Mouse (Mus musculus) urinary bladder, postnatal 10 days (tissue): ENCODE results near the gene Slc39a2.
"Not testable (repeated sequence)": the region's sequence is repeated elsewhere in the genome, so short reads cannot be mapped to it uniquely, and the experiment has no call there.

ENCODE experiments used
- DNase-seq: peaks from one replicate; pipeline ENCODE4 v3.0.0; 2022; ENCODE audit warnings: low spot score

Gene Slc39a2

GRCm38 (mm10) chr14:51892191-51892939, at the start of gene Slc39a2:
TSS of gene Slc39a2 (plus strand) at chr14:51892889.
- DNase-seq, result no peak

DNA sequence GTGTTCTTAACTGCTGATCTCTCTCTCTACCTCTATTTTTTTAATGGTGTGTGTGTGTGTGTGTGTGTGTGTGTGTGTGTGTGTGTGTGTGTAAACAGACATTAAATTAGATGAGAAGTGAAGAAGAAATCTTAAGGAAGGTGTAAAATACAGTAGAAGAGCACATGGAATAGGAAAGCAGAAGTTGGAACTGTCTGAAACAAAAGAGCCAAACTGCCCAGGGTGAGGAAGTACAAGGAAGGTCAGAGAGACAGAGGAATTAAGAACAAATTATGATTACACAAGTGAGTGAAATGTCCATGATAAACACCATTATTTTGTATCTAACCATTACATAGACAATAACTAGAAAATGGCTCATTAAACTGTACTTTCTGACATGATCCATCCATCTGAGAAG, 48.8 kb upstream of the Slc39a2 start:
- DNase-seq, result no peak

DNA sequence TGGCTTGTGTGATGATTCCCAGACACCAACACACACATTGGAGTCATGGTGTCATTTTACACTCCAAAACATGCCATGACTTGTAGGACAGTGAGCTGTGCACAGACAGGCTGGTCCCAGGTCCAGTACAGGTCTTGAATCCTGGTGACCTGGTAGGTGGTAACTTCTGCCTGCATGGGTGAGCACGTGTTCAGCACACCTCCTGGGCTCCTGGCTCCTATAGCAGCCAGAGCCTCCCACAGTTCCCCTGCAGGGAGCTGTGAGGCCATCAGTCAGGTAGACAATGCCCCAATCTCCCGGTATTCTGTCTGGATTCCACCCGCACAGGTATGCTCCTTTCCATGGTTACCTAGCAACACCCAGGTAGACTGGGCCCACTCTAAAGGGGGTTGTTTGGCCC, 46.1 kb upstream of the Slc39a2 start:
- DNase-seq, result no peak

DNA sequence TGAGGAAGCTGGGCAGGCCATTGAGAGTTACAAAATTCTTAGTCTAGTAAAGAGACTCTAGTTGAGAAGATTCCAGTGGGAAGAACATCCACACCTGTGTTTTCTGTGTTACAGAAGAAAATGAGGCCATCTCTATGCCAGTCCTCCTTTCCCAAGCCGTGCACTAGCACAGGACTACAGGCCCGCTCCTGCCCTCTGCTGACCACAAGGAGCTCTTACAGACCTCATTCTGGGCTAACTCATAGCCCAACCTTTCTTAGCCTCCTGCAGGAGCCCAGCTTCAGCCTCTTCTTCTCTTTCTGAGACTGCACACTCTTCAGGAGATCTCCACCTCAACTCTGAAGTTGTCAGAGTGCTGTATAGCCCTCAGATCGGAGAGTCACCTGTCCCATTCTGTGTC, 41.7 kb upstream of the Slc39a2 start:
- not testable (repeated sequence) for DNase-seq

GRCm38 (mm10) chr14:51853399-51853798, 39.3 kb upstream of the Slc39a2 start, which contains the start of gene Ear6:
TSS of gene Ear6 (plus strand) at chr14:51853699.
- DNase-seq, result no peak

- not testable (repeated sequence) for DNase-seq
Measured at GRCm38 (mm10) chr14:51855280-51855679, 37.4 kb upstream of the Slc39a2 start.

DNA sequence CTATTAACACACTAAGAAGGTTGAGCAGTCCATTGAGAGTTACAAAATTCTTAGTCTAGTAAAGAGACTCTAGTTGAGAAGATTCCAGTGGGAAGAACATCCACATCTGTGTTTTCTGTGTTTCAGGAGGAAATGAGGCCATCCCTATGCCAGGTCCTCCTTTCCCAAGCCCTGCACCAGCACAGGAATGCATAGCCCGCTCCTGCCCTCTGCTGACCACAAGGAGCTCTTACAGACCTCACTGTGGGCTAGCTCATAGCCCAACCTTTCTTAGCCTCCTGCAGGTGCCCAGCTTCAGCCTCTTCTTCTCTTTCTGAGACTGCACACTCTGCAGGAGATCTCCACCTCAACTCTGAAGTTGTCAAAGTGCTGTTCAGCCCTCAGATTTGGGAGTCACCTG, 29.1 kb upstream of the Slc39a2 start:
- DNase-seq, result not testable (repeated sequence)

- DNase-seq, result no peak
Measured at GRCm38 (mm10) chr14:51870756-51871155, 21.9 kb upstream of the Slc39a2 start.

GRCm38 (mm10) chr14:51871741-51872140, 20.9 kb upstream of the Slc39a2 start:
- no peak for DNase-seq

DNA sequence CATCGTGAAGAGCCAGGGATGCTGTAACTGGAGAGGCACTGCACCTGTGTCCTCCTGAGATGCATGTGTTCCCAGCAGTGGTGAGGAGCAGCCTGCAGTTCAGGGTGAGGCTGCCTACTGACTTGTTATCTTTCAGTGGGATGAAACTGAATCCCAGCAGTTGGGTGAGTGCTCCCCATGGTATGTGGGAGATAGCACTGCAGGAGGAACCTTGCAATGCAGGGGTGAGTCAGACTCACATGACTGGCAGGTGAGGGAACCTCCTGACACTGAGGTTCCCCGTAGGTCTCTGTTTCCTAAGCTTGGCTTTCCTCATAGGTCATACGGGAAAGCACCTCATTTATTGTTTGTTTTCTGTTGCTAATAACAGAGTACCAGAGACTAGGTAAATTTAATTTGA, 15.2 kb upstream of the Slc39a2 start:
- no peak for DNase-seq

- peak; percentile 53 for DNase-seq
Measured at GRCm38 (mm10) chr14:51883527-51884030, 9.1 kb upstream of the Slc39a2 start.

- DNase-seq, result no peak
Measured at GRCm38 (mm10) chr14:51884031-51884544, 8.6 kb upstream of the Slc39a2 start.

GRCm38 (mm10) chr14:51884598-51885331, 7.9 kb upstream of the Slc39a2 start, which contains the start of gene Mettl17:
TSS of gene Mettl17 (plus strand) at chr14:51884842.
- DNase-seq, result peak; percentile 80

DNA sequence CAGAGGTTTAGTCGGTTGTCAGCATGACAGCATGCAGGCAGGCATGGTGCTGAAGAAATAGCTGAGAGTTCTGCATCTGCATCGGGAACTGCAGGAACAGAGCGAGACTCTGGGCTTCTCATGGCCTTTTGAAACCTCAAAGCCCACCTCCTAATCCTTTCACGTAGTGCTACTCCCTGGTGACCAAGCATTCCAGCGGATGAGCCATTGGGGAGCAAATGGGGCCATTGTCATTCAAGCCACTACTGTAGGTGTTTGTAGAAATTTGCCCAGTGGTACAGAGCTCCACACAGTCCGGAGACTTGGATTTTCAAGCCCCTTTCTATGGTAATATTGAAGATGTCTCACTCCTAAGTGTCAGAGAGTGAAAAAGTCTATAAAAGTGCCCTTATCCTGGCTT, 6.6 kb upstream of the Slc39a2 start:
- DNase-seq, result no peak

DNA sequence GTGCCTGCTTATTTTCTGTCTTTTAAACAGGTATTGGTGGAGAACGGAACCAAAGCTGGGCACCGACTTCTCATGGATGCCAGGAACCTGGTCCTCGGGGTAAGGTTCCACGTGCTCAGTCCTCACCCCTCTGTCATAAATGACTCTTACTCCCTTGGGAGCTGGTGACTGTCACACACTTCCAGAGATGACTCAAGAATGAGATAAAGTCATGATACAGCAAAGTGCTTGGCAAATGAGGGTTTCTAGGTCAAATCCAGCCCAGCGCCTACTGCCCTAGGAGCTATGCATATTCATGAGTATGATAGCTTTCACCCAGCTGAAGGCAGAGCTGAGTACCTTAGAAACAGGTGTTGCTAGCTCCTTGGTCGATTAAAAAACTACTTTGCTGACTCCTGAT, 2.9 kb upstream of the Slc39a2 start:
- no peak for DNase-seq

- no peak for DNase-seq
Measured at GRCm38 (mm10) chr14:51893094-51893794, 555 bp downstream of the Slc39a2 start.

DNA sequence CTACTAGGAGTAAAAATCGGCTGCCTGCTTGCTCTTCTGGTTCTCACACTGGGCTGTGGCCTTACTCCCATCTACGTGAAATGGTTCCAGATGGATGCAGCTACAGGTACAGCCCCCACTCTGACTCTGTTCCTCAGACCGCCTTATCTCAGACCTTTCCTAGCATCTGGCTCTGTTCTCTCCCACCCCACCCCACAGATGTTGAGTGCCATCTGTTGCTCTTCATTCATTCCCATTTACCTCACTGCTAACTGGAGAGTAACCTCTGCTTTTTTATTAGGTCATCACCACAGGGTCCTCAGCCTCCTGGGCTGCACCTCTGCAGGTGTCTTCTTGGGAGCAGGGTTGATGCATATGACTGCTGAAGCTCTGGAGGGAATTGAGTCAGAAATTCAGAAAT, 1.1 kb downstream of the Slc39a2 start:
- no peak for DNase-seq

GRCm38 (mm10) chr14:51895071-51895470, 2.4 kb downstream of the Slc39a2 start:
- no peak for DNase-seq

DNA sequence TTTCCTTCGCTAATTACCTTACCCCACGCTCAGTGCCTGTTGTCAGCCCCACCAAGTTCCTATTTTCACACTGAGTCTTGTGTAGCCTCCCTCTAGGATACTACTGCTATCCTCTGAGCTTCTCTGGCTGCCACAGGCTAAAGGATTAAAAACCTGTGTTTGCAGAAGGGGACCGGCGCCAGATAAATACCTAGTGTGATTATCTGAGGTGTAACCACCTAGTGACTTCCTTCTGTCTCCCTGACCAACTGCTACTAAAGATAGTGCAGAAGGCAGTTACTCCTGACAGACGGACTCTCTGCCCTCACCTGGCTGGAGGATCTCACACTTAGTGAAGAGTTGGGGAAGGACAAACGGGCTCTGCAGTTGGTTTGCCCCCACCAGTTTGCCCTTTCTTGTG, 3.3 kb downstream of the Slc39a2 start:
- no peak for DNase-seq

DNA sequence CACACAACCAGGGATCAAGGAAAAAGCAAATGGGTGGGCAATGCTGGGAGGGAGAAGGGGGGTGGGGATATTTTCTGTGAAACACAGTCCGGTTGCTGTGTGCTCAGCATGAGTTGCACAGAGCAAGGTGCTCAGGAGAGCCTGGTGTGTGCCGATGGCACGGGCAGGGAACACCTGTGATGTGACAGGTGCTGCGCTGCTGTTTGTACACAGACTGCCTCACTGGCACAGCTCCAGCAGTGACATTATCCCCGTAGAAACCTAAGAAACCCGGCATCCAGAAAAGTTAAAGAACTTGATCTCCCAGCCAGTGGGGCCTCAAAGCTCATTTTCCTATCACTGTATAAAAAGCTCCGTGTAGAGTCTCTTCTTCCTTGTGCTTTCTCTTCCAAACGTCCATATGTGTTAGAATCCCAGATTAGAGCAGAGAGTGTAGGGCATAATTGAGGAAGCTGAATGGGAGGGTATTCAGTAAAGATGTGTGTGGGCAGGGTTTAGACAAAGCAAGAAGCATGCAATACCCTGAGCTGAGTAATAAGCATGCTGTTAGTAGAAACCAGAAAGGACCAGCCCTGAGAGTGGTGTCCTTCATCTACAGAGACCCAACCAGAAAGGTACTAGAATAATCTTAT, 4.0 kb downstream of the Slc39a2 start:
- no peak for DNase-seq

- no peak for DNase-seq
Measured at GRCm38 (mm10) chr14:51899351-51899750, 6.7 kb downstream of the Slc39a2 start.
